Mouse (Mus musculus): ENCODE data around the gene Prrt4. TPM values are rescaled to one million over a fixed set of nuclear protein-coding genes. Genes with fewer than 3 reads are reported as not detected.

Prrt4 gene
- total and polyA plus RNA-seq, 2 experiments from 2014 or later = 12.1 to 23.5 TPM

DNA sequence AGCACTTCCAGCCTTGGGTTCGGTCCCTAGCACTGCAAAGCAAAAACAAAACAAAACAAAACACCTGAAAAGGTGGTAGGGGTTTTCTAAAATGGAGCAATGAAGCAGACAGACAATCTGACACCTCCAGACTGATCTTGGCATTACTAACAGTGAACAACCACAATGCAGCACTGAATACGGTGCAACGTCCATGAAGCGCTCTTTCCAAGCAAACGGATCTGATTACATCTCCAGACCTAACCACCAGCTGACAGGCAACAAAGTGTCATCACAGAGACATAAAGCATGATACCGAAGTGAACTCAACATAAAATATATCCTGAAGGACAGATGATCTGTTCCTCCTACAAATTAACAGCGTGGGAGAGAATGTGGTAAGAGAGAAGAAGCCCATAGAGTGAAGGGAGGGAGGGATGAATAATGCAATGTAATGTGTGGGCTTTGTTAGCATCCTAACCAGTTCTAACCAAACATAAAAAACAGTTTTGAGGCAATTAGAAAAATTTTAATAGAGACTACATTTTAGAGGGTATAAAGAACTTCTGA, 52.4 kb downstream of the Prrt4 start:
- WGBS = 94% methylated on average over 7 of the region's 7 CpGs
- Histone ChIP-seq H3K4me1 (ENCODE audit: insufficient read depth) (no peaks in the 10 kb centered on the region), H3K9ac (no peak overlapping the region), H3K27ac (ENCODE audit: low read depth, low read length) (no peak overlapping the region), H3K4me3 (ENCODE audit: low read depth, low read length) (no peak overlapping the region), H3K36me3 (ENCODE audit: insufficient read depth) (peaks cover 65% of the 10 kb centered on the region), H3K9me3 (ENCODE audit: low read length) (no peaks in the 10 kb centered on the region), H3K4me2 (ENCODE audit: low read depth) (no peak overlapping the region), H3K27me3 (ENCODE audit: insufficient read depth, low read length) (no peaks in the 10 kb centered on the region)
- ATAC-seq (no peak), DNase-seq (no peak)
- TF ChIP-seq CTCF (IDR thresholded peaks at IDR 0.05; ENCODE audit: low read depth) = no peak

DNA sequence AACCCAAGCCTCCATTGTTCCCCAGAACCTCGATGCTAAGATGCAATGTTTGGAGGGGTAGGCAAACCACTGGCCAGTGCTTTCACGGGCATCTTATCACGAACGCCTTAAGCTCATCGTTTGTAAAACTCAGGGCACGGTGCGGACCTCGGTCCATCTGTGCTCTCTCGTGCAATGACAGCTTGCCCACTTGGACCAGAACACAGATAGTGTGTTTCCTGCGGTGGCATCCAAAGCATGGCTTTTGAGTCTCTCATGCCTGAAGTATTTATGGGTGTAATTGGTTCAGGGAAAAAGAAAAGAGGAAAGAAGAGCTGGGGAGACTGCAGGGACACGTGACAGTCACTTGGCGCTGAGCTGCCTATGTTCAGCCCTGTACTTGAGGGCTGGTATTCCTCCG, 59.4 kb downstream of the Prrt4 start:
- no peak for DNase-seq
- TF ChIP-seq CTCF (IDR thresholded peaks at IDR 0.05; ENCODE audit: low read depth) = no peak
- no peak overlapping the region for H3K27ac ChIP-seq (ENCODE audit: low read depth, low read length)
- peaks cover 13% of the 10 kb centered on the region for H3K36me3 ChIP-seq (ENCODE audit: insufficient read depth)
- H3K9me3 ChIP-seq (ENCODE audit: low read length) = no peaks in the 10 kb centered on the region
- whole genome bisulfite sequencing = 84% methylated on average over 13 of the region's 13 CpGs
- no peak overlapping the region for H3K4me2 ChIP-seq (ENCODE audit: low read depth)
- H3K4me1 ChIP-seq (ENCODE audit: insufficient read depth) = peaks cover 4% of the 10 kb centered on the region; the same call in 1 of the 2 replicates
- H3K27me3 ChIP-seq (ENCODE audit: insufficient read depth, low read length) = no peaks in the 10 kb centered on the region
- ATAC-seq = no peak
- H3K4me3 ChIP-seq (ENCODE audit: low read depth, low read length) = no peak overlapping the region
- H3K9ac ChIP-seq = no peak overlapping the region

Small RNA genes lying within 50 kb of the gene (microRNA-seq; reads per million reads assigned to microRNA genes)
- 0 reads per million in 2 experiments for gene Gm24303

Other genes with a start within 250 kb of the Prrt4 start
- gene Lep, start 119.4 kb downstream of the Prrt4 start, total RNA-seq (2014; rRNA removed) = not detected in 2 replicates
- not detected in 2 replicates for gene Lep, start 119.4 kb downstream of the Prrt4 start, polyA plus RNA-seq (2015; fragmentation: Nextera tagmentation; extraction: Ambion mirVana)
- gene Rbm28, start 14.6 kb downstream of the Prrt4 start, total RNA-seq (2014; rRNA removed) = 32.8 and 33.5 TPM in 2 replicates
- gene Rbm28, start 14.6 kb downstream of the Prrt4 start, polyA plus RNA-seq (2015; fragmentation: Nextera tagmentation; extraction: Ambion mirVana) = 14.7 and 18.0 TPM in 2 replicates
- 27.2 and 42.8 TPM in 2 replicates for gene Impdh1, start 36.8 kb upstream of the Prrt4 start, total RNA-seq (2014; rRNA removed)
- gene Impdh1, start 36.8 kb upstream of the Prrt4 start, polyA plus RNA-seq (2015; fragmentation: Nextera tagmentation; extraction: Ambion mirVana) = 65.9 and 70.6 TPM in 2 replicates
- 16.8 and 26.4 TPM in 2 replicates for gene Hilpda, start 92.9 kb upstream of the Prrt4 start, total RNA-seq (2014; rRNA removed)
- 37.4 and 41.2 TPM in 2 replicates for gene Hilpda, start 92.9 kb upstream of the Prrt4 start, polyA plus RNA-seq (2015; fragmentation: Nextera tagmentation; extraction: Ambion mirVana)
- gene Fam71f2, start 100.0 kb upstream of the Prrt4 start, total RNA-seq (2014; rRNA removed) = 0.62 TPM in 1 of 2 replicates, not detected in the other
- 0.64 and 0.79 TPM in 2 replicates for gene Fam71f2, start 100.0 kb upstream of the Prrt4 start, polyA plus RNA-seq (2015; fragmentation: Nextera tagmentation; extraction: Ambion mirVana)
- not detected in 2 replicates for gene Fam71f1, start 139.6 kb upstream of the Prrt4 start, total RNA-seq (2014; rRNA removed)
- gene Fam71f1, start 139.6 kb upstream of the Prrt4 start, polyA plus RNA-seq (2015; fragmentation: Nextera tagmentation; extraction: Ambion mirVana) = not detected in 2 replicates
- gene Calu, start 168.5 kb upstream of the Prrt4 start, total RNA-seq (2014; rRNA removed) = 132 and 159 TPM in 2 replicates
- gene Calu, start 168.5 kb upstream of the Prrt4 start, polyA plus RNA-seq (2015; fragmentation: Nextera tagmentation; extraction: Ambion mirVana) = 122 and 134 TPM in 2 replicates
- gene Opn1sw, start 208.9 kb upstream of the Prrt4 start, total RNA-seq (2014; rRNA removed) = 7.0 TPM in 1 of 2 replicates, not detected in the other
- 0.45 and 0.74 TPM in 2 replicates for gene Opn1sw, start 208.9 kb upstream of the Prrt4 start, polyA plus RNA-seq (2015; fragmentation: Nextera tagmentation; extraction: Ambion mirVana)
- 46.6 and 56.9 TPM in 2 replicates for gene Ccdc136, start 216.7 kb upstream of the Prrt4 start, total RNA-seq (2014; rRNA removed)
- gene Ccdc136, start 216.7 kb upstream of the Prrt4 start, polyA plus RNA-seq (2015; fragmentation: Nextera tagmentation; extraction: Ambion mirVana) = 34.4 and 43.0 TPM in 2 replicates